Mouse (Mus musculus): ENCODE results near the gene Cln6. TPM values are rescaled to one million over a fixed set of nuclear protein-coding genes. Genes with fewer than 3 reads are reported as not detected.

The Cln6 gene
- polyA plus RNA-seq (2012) = 38.3 and 46.5 TPM in 2 replicates

GRCm38 (mm10) chr9:62838506-62839171 lies at the start of gene Cln6:
Cln6 (plus strand) TSS chr9:62838785.
- no peak for TF ChIP-seq GATA1 (IDR thresholded peaks at IDR 0.05; ENCODE audit: low read length)

- TF ChIP-seq GATA1 (IDR thresholded peaks at IDR 0.05; ENCODE audit: low read length) = no peak
Observed at GRCm38 (mm10) chr9:62789856-62790255, 48.7 kb upstream of the Cln6 start.

GRCm38 (mm10) chr9:62810095-62810494 lies 28.5 kb upstream of the Cln6 start:
- TF ChIP-seq GATA1 (IDR thresholded peaks at IDR 0.05; ENCODE audit: low read length) = no peak

GRCm38 (mm10) chr9:62810543-62811515 lies 27.8 kb upstream of the Cln6 start:
- no peak for TF ChIP-seq GATA1 (IDR thresholded peaks at IDR 0.05; ENCODE audit: low read length)

GRCm38 (mm10) chr9:62811516-62812121 lies 27.0 kb upstream of the Cln6 start, which contains the start of gene Fem1b:
Fem1b (minus strand) TSS chr9:62811934.
- TF ChIP-seq GATA1 (IDR thresholded peaks at IDR 0.05; ENCODE audit: low read length) = no peak

GRCm38 (mm10) chr9:62812216-62813049 lies 26.2 kb upstream of the Cln6 start:
- no peak for TF ChIP-seq GATA1 (IDR thresholded peaks at IDR 0.05; ENCODE audit: low read length)

- no peak for TF ChIP-seq GATA1 (IDR thresholded peaks at IDR 0.05; ENCODE audit: low read length)
Observed at GRCm38 (mm10) chr9:62814751-62815150, 23.8 kb upstream of the Cln6 start.

GRCm38 (mm10) chr9:62816323-62817098 lies 22.1 kb upstream of the Cln6 start:
- TF ChIP-seq GATA1 (IDR thresholded peaks at IDR 0.05; ENCODE audit: low read length) = no peak

GRCm38 (mm10) chr9:62817099-62817571 lies 21.4 kb upstream of the Cln6 start:
- no peak for TF ChIP-seq GATA1 (IDR thresholded peaks at IDR 0.05; ENCODE audit: low read length)

GRCm38 (mm10) chr9:62817828-62818614 lies 20.6 kb upstream of the Cln6 start:
- TF ChIP-seq GATA1 (IDR thresholded peaks at IDR 0.05; ENCODE audit: low read length) = no peak

GRCm38 (mm10) chr9:62819494-62819893 lies 19.1 kb upstream of the Cln6 start:
- no peak for TF ChIP-seq GATA1 (IDR thresholded peaks at IDR 0.05; ENCODE audit: low read length)

GRCm38 (mm10) chr9:62820829-62821228 lies 17.8 kb upstream of the Cln6 start:
- TF ChIP-seq GATA1 (IDR thresholded peaks at IDR 0.05; ENCODE audit: low read length) = no peak

- no peak for TF ChIP-seq GATA1 (IDR thresholded peaks at IDR 0.05; ENCODE audit: low read length)
Observed at GRCm38 (mm10) chr9:62821811-62822210, 16.8 kb upstream of the Cln6 start.

Measured in G1E-ER4 (cell line).